Mouse (Mus musculus) stomach, embryonic 16.5 days (tissue): ENCODE data around the gene Frmpd2. TPM values are rescaled to one million over a fixed set of nuclear protein-coding genes. Genes with fewer than 3 reads are reported as not detected.

ENCODE experiments used
- polyA plus RNA-seq: library from polyadenylated mRNA; unstranded; fragments of >200 nt; fragmentation: Nextera tagmentation; extraction: Ambion mirVana; gene quantifications from 2 replicates; pipeline ENCODE4 v1.2.1, GENCODE M21; 2015

Frmpd2 gene
- polyA plus RNA-seq, 1 experiment from 2014 or later = not detected

Other genes with a start within 250 kb of the Frmpd2 start
- gene Mapk8, start 24.5 kb upstream of the Frmpd2 start, polyA plus RNA-seq = 13.9 and 14.2 TPM in 2 replicates
- gene Ptpn20, start 117.5 kb downstream of the Frmpd2 start, polyA plus RNA-seq = 0.08 and 0.09 TPM in 2 replicates